Mouse (Mus musculus) thymus, postnatal 10 days (tissue): ENCODE data around the gene Rab3c.

Experiments
- DNase-seq, 2 experiments: peaks; one replicate each; pipeline ENCODE4 v3.0.0; 2021; ENCODE audit warnings: low spot score in 2 of 2

The Rab3c gene

DNA sequence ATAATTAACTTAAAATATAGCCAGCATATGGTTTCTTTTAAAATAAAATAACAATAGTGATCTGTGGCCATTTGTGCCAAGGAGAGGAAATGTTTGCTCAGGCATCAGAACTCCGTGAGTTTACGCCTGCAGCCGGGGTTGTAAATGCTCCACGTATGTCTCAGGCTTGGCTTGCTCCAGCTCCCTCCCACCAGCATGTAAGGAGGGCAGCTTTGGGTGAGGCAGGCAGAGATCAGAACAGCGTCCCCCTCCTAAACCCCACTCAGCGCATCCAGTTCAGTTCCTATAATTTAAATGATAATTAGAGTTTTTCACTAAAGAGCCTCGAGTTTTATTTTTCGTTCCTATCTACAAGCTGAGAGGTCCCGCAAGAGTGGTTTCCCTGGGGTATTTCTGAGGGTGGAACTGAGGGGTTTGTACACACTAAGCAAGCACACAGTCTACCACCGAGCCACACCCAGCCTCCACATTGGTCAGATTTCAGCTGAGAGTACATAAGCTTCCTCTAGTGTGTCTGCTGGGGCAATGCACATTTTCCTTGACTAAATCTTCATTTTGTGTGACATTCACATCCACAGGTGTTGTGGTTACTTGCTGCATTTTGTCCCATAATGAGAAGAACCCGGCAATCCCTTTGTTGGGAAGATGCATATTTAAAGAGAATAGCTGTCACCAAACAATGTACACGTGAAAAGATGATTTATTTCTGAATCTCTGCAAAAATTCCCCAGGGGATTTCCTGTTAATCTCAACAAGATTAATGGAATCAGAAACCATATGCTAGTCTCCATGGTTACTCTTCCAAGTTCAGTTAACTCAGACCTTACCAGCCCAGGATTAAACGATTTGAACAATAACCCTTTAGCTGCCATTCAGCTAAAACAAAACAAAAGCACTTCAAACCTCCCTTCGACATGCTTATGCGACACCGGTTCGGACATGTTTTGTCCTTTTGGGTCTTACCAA lies 186.8 kb downstream of the Rab3c start:
- DNase-seq: no peak

DNA sequence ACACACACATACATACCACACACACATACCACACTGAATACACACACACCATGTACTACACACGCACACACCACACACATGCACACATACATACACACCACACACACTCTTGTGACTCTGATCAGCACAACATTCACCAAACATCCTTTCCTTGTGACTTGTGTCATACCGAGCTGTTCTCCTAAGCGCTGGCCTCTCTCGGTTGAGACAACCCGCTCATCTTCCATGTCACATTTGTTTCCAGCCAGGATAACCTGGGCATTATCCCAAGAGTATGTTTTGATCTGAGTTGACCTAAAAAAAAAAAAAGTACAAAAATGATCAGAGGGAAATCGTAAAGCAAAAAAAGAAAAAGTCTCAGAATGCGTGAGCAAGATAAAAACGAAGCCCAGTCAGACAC lies 196.8 kb downstream of the Rab3c start:
- DNase-seq: no peak

DNA sequence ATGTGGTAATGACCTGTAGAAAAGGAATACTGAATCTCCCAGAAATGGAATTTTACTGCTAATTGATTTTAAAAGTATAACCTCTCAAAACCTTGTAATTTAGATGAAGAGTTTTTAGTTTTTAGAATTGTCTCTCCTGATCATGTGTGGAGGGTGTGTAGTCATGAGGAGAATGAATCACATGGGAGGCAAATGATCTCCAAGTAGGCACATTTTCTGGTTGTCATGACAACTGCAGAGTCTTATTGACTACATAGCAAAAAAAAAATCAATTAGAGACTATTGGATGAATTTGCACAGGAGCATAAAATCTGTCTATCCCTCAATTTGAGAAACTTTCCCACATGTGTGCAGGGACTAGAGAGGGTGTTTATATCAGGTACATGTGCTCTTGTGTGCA lies 199.6 kb downstream of the Rab3c start:
- DNase-seq: no peak

DNA sequence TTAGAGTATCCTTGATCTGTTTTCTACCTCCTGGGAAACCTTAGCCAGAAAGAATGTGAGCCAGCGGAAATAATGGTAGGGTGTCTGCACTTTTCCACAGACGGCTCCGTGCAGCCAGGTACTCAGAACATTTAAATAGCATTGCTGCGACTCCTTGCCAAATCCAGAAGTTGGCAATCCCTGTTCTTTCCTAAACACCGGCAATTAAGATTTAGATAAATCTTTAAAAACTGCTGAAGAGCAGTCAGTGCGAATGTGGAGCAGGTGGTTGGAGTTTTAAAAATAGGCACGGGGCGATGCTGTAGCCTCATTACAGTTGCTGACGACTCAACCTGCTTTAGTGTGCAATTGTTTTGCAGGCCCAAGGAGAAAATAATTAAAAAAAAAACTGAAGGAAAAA lies 205.2 kb downstream of the Rab3c start:
- no peak for DNase-seq

DNA sequence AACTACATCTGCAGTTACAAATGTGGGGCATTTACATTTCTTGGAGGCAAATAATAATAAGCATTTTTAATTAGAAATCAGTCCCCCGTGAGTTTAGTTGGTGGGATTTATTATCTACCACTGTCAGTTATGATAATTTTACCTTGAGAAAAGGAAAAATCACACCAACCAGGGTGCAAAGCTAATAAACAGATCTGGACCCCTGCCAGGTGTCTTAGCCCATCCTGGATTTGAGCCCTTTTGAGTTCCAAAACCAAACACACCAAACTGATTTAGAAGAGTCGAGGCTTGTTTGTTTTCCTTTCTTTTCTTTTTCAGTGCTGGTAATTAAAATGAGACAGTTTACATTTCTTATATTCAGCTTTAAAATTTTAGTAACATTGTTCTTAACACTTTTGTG lies 206.6 kb downstream of the Rab3c start:
- DNase-seq: no peak

DNA sequence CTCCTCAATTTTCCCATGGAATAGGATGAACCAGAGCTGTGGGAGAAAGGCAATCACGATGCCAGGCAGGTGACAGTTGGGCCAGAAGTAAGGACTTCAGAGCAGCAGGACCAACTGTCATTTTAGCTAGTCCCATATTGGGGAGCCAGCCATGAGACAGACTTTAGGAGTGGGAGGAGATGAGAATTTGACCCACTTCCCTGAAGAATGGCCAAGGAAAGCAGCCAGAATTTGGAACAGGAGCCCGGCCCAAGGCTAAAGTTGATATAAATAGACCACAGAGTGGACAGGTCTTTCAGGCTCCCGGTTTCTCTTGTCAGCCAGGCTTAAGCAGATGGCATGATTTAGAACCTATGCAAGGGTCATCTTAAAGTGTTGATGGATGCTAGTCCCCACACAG lies 213.6 kb downstream of the Rab3c start:
- DNase-seq: no peak

DNA sequence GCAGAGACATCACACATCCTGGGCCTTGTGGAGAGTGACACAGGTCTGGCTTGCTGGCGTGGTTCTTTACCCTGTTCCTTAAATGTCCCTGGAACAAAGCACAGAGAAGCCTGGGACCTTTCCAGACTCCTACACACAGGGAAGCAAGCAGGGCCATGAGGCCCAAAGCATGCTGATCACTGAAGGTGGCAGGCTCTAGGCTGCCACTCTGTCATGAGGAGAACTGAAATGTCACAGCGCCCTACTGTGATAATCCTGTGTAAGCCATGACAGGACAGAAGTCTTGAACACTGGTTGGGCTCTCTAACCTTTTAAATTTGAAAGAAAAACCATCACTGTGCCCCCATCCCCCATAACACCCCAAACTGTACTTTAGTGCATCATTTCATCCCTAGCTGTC lies 214.1 kb downstream of the Rab3c start:
- no peak for DNase-seq

DNA sequence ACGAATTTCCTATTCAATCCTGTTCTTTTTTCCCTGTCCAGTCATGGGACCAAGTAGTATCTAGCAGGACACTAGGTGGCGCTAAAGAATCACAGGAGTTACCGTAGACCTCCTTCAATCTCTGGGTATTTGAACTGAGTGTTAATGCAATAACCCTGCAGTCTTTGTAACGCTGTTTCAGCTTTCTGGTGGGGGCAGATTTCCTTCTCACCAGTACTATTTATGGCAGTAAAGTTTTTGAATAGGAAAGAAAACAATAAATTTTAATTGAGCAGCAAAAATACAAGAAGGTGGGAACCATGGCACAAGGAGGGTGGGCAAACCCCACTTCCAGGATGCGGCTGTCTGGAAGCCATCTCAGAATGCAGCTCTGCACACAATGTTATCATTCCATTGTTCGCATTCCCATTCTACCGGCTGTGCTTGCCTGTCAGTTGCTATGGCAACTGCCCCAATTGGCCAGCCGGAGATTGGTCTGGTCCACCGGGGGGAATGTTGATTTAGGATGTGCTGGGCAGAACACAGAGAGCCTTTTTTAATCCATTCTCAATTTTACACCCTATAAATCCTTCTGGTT lies 217.9 kb downstream of the Rab3c start:
- DNase-seq: peak in 1 of 2 experiments; percentile 47

DNA sequence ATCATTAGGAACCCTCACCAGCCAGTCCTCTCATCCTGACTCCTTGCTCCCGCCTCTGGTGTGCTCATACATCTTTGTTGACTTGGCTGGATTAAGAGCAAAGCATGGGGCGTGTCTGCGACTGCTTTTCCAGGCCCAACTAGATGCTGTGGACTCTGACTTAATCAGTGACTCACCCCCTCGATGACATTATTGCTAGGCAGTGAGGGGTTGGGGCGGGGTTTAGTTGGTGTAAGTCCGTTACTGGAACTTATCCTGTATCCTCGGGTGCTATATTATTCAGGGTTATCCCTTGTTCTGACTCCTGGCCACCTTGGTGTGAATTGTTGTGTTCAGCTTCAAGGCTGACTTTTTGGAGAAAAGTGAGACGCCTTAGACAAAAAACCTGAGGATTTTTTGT lies 218.5 kb downstream of the Rab3c start:
- DNase-seq: no peak

DNA sequence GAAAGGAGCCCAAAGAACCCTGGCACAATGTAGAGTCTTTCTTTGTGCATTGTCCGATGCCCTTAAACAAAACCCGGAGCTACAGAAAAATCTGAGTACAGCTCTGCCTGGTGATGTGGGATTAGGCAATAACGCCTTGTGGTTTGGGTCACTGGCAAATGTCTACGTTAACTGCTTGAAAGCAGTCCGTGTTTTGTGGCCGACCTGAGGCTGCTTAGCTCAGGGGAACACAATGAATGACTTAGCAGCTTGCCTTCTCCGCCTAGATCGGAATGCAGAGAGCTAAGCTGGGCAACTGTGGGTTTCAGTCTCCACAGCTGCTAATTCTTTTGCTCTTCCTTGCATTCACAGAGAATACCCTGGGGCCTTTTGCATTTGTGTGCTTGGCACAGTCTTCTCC lies 226.3 kb downstream of the Rab3c start:
- DNase-seq: no peak

DNA sequence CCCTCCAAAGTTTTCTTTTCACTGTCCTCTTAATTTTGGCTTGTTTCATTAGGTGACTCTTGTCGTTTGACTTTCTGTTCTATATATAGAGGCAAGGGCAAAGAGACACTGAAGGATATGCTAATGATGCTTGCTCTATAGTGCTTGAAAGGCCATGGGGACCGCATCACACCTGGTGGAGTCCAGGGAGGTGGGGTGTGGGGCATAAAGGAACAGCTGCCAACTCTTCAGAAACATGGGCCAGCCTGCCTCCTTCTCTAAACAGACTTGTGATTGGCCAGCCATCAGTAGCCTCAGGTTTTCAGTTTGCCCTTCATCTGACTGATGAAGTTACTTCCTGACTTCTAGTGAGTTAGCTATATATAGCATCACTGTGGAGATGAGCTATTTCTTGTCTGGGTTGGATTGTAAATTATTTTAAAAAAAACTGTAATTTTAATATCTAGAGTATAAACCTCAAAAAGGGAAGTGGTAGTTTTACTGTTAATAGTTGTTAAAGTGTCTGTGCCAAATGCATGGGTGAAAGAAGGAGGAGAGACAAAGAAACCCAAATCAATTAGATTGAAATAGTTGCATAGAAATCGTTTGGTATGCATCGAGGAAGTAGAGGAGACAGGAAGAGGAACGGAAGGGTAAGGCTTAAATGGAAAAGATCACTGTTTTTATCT lies 231.9 kb downstream of the Rab3c start:
- peak; percentile 5 to 6 for DNase-seq

DNA sequence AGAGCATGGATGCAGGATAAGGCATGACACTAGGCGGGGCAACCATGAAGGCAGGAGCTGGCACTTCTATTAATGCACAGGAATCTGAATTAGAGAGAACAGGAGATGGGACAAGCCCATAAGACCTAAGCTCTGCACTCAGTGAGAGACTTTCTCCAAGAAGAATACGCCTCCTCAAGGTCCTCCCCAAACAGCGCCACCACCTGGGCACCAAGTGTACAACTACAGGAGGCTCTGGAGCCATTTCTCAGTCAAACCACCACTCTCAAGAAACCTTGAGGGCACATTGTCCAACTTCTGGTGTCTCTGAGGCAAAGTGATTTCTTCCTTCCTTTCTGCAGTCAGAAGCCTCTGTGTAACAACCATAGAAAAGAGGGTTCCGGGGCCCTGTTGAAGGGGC lies 236.4 kb downstream of the Rab3c start:
- peak in 1 of 2 experiments; percentile 8 for DNase-seq

DNA sequence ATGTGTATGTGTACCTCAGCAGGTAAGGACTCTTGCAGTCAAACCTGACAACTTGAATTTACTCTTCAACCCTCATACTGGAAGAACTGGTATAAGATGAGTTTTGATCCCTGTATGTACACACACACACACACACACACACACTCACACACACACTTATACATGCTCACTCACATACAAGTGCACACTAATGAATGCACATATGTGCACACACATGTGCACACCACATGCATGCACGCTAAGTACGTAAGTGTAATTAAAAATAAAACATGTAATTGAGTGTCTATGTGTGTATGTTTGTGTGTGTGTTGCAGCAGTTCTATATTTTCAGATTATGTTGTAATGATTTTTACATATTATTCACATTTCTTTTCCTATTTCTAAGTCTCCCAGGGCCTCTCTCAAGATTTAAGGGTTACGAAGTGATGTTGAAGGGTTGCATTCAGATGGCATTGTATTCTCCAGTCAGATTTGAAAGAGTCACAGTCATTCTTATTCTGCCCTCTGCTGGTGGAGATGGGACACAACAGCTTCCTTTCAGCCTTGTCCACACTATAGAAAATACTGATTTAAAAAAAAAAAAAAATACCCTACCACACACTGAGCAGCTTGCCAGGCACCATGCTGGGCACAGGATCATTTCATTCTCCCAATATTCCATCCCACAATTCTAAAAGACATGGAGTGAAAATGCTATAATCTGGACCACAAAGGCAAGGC lies 240.9 kb downstream of the Rab3c start:
- DNase-seq: peak in 1 of 2 experiments; percentile 25

DNA sequence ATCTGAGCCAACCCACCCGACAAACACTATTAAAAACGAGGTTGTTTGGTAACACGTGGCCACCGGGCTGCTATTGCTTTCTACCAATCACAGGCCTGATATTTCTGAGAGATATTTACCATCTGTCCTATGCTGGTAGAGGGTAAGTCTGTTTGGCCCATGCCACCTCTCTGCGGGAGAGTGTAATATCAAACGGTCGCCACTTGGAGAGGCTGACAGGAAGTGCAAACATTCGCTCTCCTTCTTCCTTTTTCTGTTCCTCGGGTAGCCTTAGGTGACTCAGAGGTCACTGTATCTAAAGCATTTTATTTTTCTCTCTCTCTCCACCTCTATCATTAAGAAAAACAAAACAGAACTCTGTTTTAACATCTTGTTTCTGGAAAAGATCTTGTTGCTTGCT lies 241.6 kb downstream of the Rab3c start:
- no peak for DNase-seq

DNA sequence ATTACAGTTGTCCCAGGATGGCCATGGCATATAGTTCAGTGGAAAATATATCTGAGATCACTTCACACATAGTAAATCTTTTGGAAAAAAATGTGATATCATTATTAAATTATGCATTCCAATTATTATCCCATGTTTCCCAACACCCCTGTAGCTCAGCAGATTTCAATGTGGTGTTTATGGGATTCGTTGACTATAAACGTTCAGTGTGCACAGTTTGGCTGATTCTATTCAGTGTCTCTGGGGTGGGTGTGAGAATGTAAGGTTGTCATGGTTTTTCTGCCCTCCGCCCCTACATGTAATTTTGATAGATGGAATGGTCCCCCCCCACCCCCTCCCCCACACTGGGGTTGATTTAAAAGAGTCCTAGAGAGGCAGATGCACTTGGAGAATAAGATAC lies 242.3 kb downstream of the Rab3c start:
- no peak for DNase-seq

DNA sequence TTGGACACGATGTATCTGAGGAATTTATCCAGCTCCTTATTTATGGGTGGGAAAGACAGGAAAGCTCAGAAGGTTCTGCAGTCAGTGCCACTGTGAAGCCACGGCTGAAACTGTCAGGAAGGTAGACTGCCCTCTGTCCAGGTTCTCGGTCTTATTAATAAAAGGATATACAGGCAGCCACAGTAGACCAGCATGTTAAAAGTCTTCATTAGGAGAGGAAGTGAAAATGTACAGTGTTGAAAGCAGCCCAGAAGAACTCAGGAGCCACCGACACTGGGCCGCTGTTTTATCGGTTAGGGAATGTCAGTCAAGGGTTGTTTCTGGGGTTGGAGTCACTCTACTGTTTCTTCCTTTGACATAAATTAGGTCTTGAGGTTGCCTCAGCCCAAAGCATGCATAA lies 245.9 kb downstream of the Rab3c start:
- no peak for DNase-seq

DNA sequence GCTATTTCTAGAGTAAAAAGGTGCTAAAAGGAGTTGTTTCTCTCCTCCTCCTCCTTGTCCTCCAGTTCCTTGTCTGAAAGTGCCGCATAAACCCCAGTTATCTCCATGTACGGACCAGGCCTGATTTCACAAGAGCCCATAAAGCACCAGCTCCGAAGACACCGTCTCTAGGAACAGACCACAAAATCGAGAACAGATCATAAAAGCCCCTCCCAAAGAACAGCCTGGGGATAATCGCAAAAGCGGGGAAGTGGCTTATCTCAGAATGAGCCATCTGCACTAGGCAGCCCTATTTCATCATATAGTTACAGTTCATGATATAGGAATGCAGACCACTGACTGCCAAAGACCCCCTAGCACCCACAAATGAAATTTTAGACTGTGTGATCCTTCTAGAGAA lies 246.8 kb downstream of the Rab3c start:
- no peak for DNase-seq

DNA sequence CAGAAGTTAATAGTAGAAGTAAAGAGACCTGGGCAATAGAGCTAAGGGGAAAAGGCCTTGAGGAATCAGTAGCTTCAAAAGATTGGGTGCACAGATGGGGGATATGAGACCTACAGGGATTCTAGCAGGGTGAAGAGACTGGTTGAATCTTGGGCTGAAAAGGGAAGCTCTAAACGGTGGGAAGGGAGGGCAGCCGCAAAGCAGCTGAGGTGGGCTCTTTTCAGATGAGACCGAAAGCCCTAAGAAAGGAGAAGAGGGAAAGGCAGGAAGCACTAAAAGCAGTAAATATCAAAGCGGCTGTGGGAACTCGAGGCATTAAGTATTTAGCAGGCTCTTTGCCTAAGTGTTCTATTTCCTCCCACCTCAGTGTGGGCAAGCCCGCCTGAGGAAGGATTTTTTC lies 248.9 kb downstream of the Rab3c start:
- DNase-seq: no peak

DNA sequence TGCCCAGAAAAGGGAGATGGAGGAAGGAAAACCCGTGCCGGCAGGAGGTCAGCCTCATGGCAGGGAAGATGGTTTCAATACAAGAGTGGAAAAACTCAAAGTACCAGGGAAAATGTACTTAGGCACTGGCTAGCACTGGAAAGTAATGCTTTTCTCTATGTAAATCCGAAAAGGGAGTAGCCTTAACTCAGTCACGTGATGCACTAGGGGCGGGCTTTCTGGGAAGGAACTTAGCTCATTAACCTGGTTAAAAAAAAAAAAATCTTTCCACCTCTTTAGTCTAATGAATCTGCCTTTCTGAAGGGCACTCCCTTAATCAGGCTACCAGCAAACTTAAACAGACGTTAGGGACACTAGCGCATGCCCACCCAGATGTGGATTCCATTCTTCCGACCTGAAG lies 249.7 kb downstream of the Rab3c start:
- no peak for DNase-seq

DNA sequence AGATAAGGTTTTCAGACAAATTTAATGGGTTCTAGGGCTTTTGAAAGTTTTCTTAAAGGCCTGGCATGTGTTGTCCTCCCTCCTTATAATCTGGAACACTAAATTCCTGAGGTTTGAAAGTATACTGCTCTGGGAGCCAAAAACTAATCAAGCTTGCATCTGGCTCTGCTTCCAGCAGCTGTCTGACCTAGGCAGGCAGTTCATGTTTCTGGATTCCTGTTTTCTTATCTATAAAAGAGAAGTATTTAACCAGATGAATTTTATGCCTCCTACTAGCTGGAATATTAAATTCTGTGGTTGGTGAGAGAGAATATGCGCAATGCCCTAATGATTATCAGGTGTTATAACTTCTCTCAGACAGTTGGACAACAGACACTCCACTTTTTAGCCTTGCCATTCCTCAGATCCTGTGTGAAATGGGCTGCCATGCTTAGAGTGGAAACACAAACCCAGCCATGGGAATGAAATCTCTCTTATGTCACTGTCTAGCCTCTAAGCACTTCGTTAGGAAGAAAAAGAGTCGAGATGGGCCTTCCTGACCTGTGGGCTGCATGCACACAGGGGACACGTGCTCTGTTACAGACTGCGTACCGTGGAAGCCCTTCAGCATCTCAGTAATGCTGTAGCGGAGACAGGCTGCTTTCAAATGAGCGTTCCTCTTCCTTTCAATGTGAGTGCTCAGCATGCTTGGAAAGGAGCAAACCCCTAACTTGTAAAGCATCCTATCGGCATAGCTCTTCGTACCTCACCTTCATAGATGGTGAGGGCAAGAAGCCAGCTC lies 256.2 kb downstream of the Rab3c start:
- DNase-seq: no peak

DNA sequence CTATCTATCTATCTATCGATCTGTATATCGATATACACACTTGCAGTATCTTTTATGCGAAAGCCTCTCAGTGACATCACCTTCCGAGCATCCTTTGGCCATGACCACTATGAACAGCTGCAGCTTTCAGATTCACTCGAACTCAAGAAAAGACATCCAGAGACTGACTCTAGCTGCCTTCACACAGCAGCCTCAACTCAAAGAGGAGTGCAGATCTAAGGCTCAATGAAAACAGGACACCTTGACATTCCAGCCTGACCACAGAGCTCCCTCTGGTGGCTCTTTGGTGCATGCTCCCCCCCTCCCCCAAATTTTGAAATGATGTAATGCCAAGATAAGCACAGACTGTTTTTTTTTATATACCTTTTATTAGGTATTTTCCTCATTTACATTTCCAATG lies 257.8 kb downstream of the Rab3c start:
- DNase-seq: peak in 1 of 2 experiments; percentile 11
